Mouse (Mus musculus): Measurements from ENCODE around the gene Ibsp.

- TF ChIP-seq POLR2A (IDR thresholded peaks at IDR 0.05; ENCODE audit: borderline replicate concordance, extremely low read depth, low read depth, low read length): no peak
- no peak for TF ChIP-seq CTCF (IDR thresholded peaks at IDR 0.05; ENCODE audit: insufficient read depth, low read length)
Measured at GRCm38 (mm10) chr5:104251811-104252210, 47.2 kb upstream of the Ibsp start.

Measured in lung, adult 2 months (tissue).